Mouse (Mus musculus) CH12.LX (cell line): Measurements from ENCODE around the gene Stx1a. TPM values are rescaled to one million over a fixed set of nuclear protein-coding genes. Genes with fewer than 3 reads are reported as not detected.

Source experiments
- DNase-seq: peaks from one replicate; pipeline ENCODE4 v3.0.0-alpha.2; 2013; ENCODE audit errors: extremely low read depth
- H3K27ac ChIP-seq: 2 replicates; pipeline ENCODE4 v1.5.1; 2012; ENCODE audit warnings: low read depth, mild to moderate bottlenecking, control low read depth, moderate library complexity; ENCODE audit not compliant: insufficient read depth
- H3K27me3 ChIP-seq: replicated peaks from 2 replicates; pipeline ENCODE3; 2012; ENCODE audit warnings: inconsistent platforms
- H3K36me3 ChIP-seq, 2 experiments: replicated peaks in 1 of 2; 2 replicates each; pipeline versions ENCODE3 to v1.6.1; 2012; ENCODE audit warnings: inconsistent platforms in 1 of 2, low read length in 1 of 2, mild to moderate bottlenecking in 1 of 2, mixed read lengths in 1 of 2, moderate library complexity in 1 of 2; ENCODE audit not compliant: control insufficient read depth in 1 of 2, insufficient read depth in 1 of 2
- H3K4me1 ChIP-seq, 2 experiments: 2 replicates each; pipeline ENCODE4 v1.6.1; 2012; ENCODE audit warnings: inconsistent platforms in 1 of 2, moderate library complexity in 1 of 2; ENCODE audit not compliant: insufficient read depth in 2 of 2, control insufficient read depth in 1 of 2
- H3K4me2 ChIP-seq: 2 replicates; pipeline ENCODE4 v1.6.1; 2012; ENCODE audit warnings: low read depth, mild to moderate bottlenecking, control low read depth; ENCODE audit not compliant: poor library complexity, insufficient read depth, severe bottlenecking
- H3K4me3 ChIP-seq, 3 experiments: fragments of 150-350 bp in 1 of 3; sonication (generic) in 1 of 3; replicated peaks in 1 of 3; 2 replicates each; pipeline versions ENCODE3 to v1.5.1; 2011 to 2012; ENCODE audit warnings: low read depth in 2 of 3, low read length in 2 of 3, mild to moderate bottlenecking in 2 of 3, moderate library complexity in 2 of 3, control low read depth in 1 of 3, improper control_type of control experiment in 1 of 3, inconsistent platforms in 1 of 3, mixed read lengths in 1 of 3; ENCODE audit not compliant: poor library complexity in 1 of 3
- H3K79me2 ChIP-seq: replicated peaks from 2 replicates; pipeline ENCODE4 v1.6.1; 2012; ENCODE audit warnings: mild to moderate bottlenecking, moderate library complexity; ENCODE audit not compliant: control insufficient read depth, poor library complexity, insufficient read depth, severe bottlenecking; ENCODE audit errors: extremely low read depth
- H3K9ac ChIP-seq: 2 replicates; pipeline ENCODE4 v1.6.1; 2012; ENCODE audit warnings: low read depth, mild to moderate bottlenecking, control low read depth, moderate library complexity; ENCODE audit not compliant: insufficient read depth
- H3K9me3 ChIP-seq: replicated peaks from 2 replicates; pipeline ENCODE3; 2012; ENCODE audit warnings: low read length, inconsistent platforms, mixed read lengths
- BHLHE40 ChIP-seq: IDR thresholded peaks from 2 replicates; pipeline ENCODE4 v1.6.1; 2011; ENCODE audit warnings: mild to moderate bottlenecking, low read depth, low read length, improper control_type of control experiment
- CHD1 ChIP-seq: IDR thresholded peaks from 2 replicates; pipeline ENCODE4 v1.6.1; 2012; ENCODE audit warnings: low read depth, low read length, improper control_type of control experiment, inconsistent platforms
- E2F4 ChIP-seq: IDR thresholded peaks from 2 replicates; pipeline ENCODE4 v1.6.1; 2011; ENCODE audit warnings: low read depth, low read length, improper control_type of control experiment; ENCODE audit not compliant: insufficient replicate concordance
- ELF1 ChIP-seq: IDR thresholded peaks from 2 replicates; pipeline ENCODE4 v1.6.1; 2014; ENCODE audit warnings: low read depth, mild to moderate bottlenecking, inconsistent platforms, low read length, improper control_type of control experiment
- EP300 ChIP-seq: IDR thresholded peaks from 2 replicates; pipeline ENCODE4 v1.6.1; 2011; ENCODE audit warnings: low read length, improper control_type of control experiment
- GABPA ChIP-seq: IDR thresholded peaks from 2 replicates; pipeline ENCODE4 v1.6.1; 2012; ENCODE audit warnings: low read depth, low read length, improper control_type of control experiment, inconsistent platforms; ENCODE audit not compliant: insufficient replicate concordance
- HCFC1 ChIP-seq: IDR thresholded peaks from 2 replicates; pipeline ENCODE4 v1.6.1; 2012; ENCODE audit warnings: low read depth, mild to moderate bottlenecking, inconsistent platforms, low read length, improper control_type of control experiment
- IRF4 ChIP-seq: IDR thresholded peaks from 2 replicates; pipeline ENCODE4 v1.6.1; 2014; ENCODE audit warnings: low read depth, mild to moderate bottlenecking, inconsistent platforms, low read length, improper control_type of control experiment
- KAT2A ChIP-seq: IDR thresholded peaks from 2 replicates; pipeline ENCODE4 v1.6.1; 2012; ENCODE audit warnings: low read length, improper control_type of control experiment, inconsistent platforms; ENCODE audit not compliant: insufficient replicate concordance
- MXI1 ChIP-seq: IDR thresholded peaks from 2 replicates; pipeline ENCODE4 v1.6.1; 2011; ENCODE audit warnings: mild to moderate bottlenecking, low read depth, low read length, improper control_type of control experiment
- MYC ChIP-seq: IDR thresholded peaks from 2 replicates; pipeline ENCODE4 v1.6.1; 2011; ENCODE audit warnings: low read depth, mild to moderate bottlenecking, improper control_type of control experiment, low read length
- NRF1 ChIP-seq: IDR thresholded peaks from 2 replicates; pipeline ENCODE4 v1.6.1; 2014; ENCODE audit warnings: low read depth, mild to moderate bottlenecking, inconsistent platforms, low read length, improper control_type of control experiment, moderate library complexity
- POLR2A ChIP-seq: IDR thresholded peaks from 2 replicates; pipeline ENCODE4 v1.6.1; 2011; ENCODE audit warnings: low read depth, mild to moderate bottlenecking, improper control_type of control experiment, low read length
- POLR2AphosphoS2 ChIP-seq: IDR thresholded peaks from 2 replicates; pipeline ENCODE4 v1.6.1; 2011; ENCODE audit warnings: low read depth, low read length, improper control_type of control experiment
- SIN3A ChIP-seq: IDR thresholded peaks from 2 replicates; pipeline ENCODE4 v1.6.1; 2012; ENCODE audit warnings: low read length, improper control_type of control experiment, inconsistent platforms
- SMC3 ChIP-seq: IDR thresholded peaks from 2 replicates; pipeline ENCODE4 v1.6.1; 2011; ENCODE audit warnings: low read depth, low read length, improper control_type of control experiment
- TCF12 ChIP-seq: IDR thresholded peaks from 2 replicates; pipeline ENCODE4 v1.6.1; 2014; ENCODE audit warnings: low read depth, mild to moderate bottlenecking, inconsistent platforms, low read length, improper control_type of control experiment
- UBTF ChIP-seq: IDR thresholded peaks from 2 replicates; pipeline ENCODE4 v1.6.1; 2012; ENCODE audit warnings: low read depth, mild to moderate bottlenecking, inconsistent platforms, low read length, improper control_type of control experiment, moderate library complexity
- USF1 ChIP-seq: IDR thresholded peaks from 2 replicates; pipeline ENCODE4 v1.6.1; 2014; ENCODE audit warnings: low read depth, mild to moderate bottlenecking, inconsistent platforms, low read length, improper control_type of control experiment
- USF2 ChIP-seq: conservative IDR thresholded peaks from 2 replicates; pipeline ENCODE4 v1.6.1; 2011; ENCODE audit warnings: low read depth, low read length, improper control_type of control experiment
- ZMIZ1 ChIP-seq: IDR thresholded peaks from 2 replicates; pipeline ENCODE4 v1.6.1; 2012; ENCODE audit warnings: low read depth, mild to moderate bottlenecking, inconsistent platforms, low read length, improper control_type of control experiment
- dilution Hi-C: fragments of 300-500 bp; cut with MboI; formaldehyde crosslinking; loops from 2 replicates; pipeline ENCODE4 v1.14.3; 2020; ENCODE audit warnings: low sequenced_read_pairs; ENCODE audit not compliant: extremely low pct_unique_long_range_greater_than_20kb, extremely low pct_ligation_motif_present
- in situ Hi-C: fragments of 300-500 bp; cut with MboI; formaldehyde crosslinking; loops from 3 replicates; pipeline ENCODE4 v1.14.3; 2019; ENCODE audit warnings: low sequenced_read_pairs, low pct_ligation_motif_present, low pct_unique_long_range_greater_than_20kb, mixed read lengths
- polyA plus RNA-seq: library from polyadenylated mRNA; unstranded; fragments of >175 nt; gene quantifications from 2 replicates; pipeline ENCODE4 v1.2.1, GENCODE M21; 2012; ENCODE audit warnings: low read depth; ENCODE audit not compliant: insufficient read length
- total RNA-seq, 2 experiments: library from RNA; depleted of rRNA; stranded (reverse); fragments of 300-350 nt in 1 of 2; fragments of >200 nt in 1 of 2; gene quantifications; 2 replicates each; pipeline ENCODE4 v1.2.3; 2012 to 2014

Stx1a gene
- total and polyA plus RNA-seq, 3 experiments = 1.1 to 3.0 (median 2.0) TPM

GRCm38 (mm10) chr5:135009590-135010319 lies 13.5 kb upstream of the Stx1a start (continued):
- TF ChIP-seq SMC3 = no peak
- TF ChIP-seq IRF4 = 0 out of 2 replicates have a peak, but pooled peaks have one; percentile 39
- TF ChIP-seq TCF12 = peak; percentile 45; the same call in 1 of the 2 replicates
- TF ChIP-seq GABPA = no peak
- TF ChIP-seq MYC = peak; percentile 95
- peak; percentile 49 for TF ChIP-seq ZMIZ1
- TF ChIP-seq SIN3A = peak; percentile 74; the same call in 1 of the 2 replicates
- TF ChIP-seq UBTF = no peak
- no peak for TF ChIP-seq E2F4
- no peak for TF ChIP-seq EP300
- TF ChIP-seq POLR2AphosphoS2 = no peak
- peak; percentile 68 for TF ChIP-seq ELF1

- peaks cover 2 to 18% of the 10 kb centered on the region in 2 experiments for H3K36me3 ChIP-seq
- H3K79me2 ChIP-seq = no peaks in the 10 kb centered on the region; the same call in 1 of the 2 replicates
- in situ Hi-C loops (no loop called here), dilution Hi-C loops (no loop called here)
- H3K4me2 ChIP-seq = peak overlapping the region; percentile 78
- H3K27ac ChIP-seq = no peak overlapping the region
- 0 out of 2 replicates have a peak, but pooled peaks have one; percentile 25 for TF ChIP-seq BHLHE40
- no peak for TF ChIP-seq MXI1
- no peak for TF ChIP-seq USF2
- TF ChIP-seq CHD1 = no peak
- no peak for TF ChIP-seq ZMIZ1
- TF ChIP-seq POLR2A = no peak
- TF ChIP-seq USF1 = no peak
- no peak for TF ChIP-seq E2F4
- TF ChIP-seq KAT2A = no peak
- no peak for TF ChIP-seq HCFC1
- no peak for TF ChIP-seq NRF1
- TF ChIP-seq MYC = 0 out of 2 replicates have a peak, but pooled peaks have one; percentile 19
- H3K4me3 ChIP-seq = peak overlapping the region; percentile 66 to 73 (median 67)
- peaks cover 17% of the 10 kb centered on the region for H3K27me3 ChIP-seq
- H3K9ac ChIP-seq = peak overlapping the region; percentile 82
- no peaks in the 10 kb centered on the region for H3K9me3 ChIP-seq
- H3K4me1 ChIP-seq = peaks cover 10 to 34% of the 10 kb centered on the region in 2 experiments
- DNase-seq = no peak
Measured at GRCm38 (mm10) chr5:135010320-135010709, 13.0 kb upstream of the Stx1a start.
